Mouse (Mus musculus): ENCODE measurements around the gene Vps54. TPM values are rescaled to one million over a fixed set of nuclear protein-coding genes. Genes with fewer than 3 reads are reported as not detected.

Vps54 gene
- polyA plus RNA-seq, 1 experiment from 2014 or later: 33.2 TPM

GRCm38 (mm10) chr11:21307078-21307668 lies 68.1 kb downstream of the Vps54 start:
- in situ Hi-C loops (cut with MboI; ENCODE audit: low pct_unique_long_range_greater_than_20kb): no loop called here
- POLR2A ChIA-PET: no interaction called here
- DNase-seq (ENCODE audit: low read depth, low spot score): no peak
- ATAC-seq: no peak
- H3K27me3 ChIP-seq: no peaks in the 10 kb centered on the region
- TF ChIP-seq CTCF (IDR thresholded peaks at IDR 0.05): no peak
- CTCF ChIA-PET: interaction anchor here (0.7 to 3.0 kb wide), 6 partner anchors 8 to 20 kb away, joined by 3 to 14 read pairs (median 5); no protein-coding TSS in a partner anchor

GRCm38 (mm10) chr11:21308119-21308518 lies 69.0 kb downstream of the Vps54 start:
- H3K27me3 ChIP-seq: no peaks in the 10 kb centered on the region
- ATAC-seq (no peak), DNase-seq (ENCODE audit: low read depth, low spot score) (no peak)
- in situ Hi-C loops (cut with MboI; ENCODE audit: low pct_unique_long_range_greater_than_20kb): no loop called here
- ChIA-PET CTCF (interaction anchor here (0.7 to 1.7 kb wide), 9 partner anchors 10 to 23 kb away, joined by 3 to 7 read pairs (median 5); no protein-coding TSS in a partner anchor), POLR2A (interaction anchor here (0.7 kb wide), 1 partner anchor 391 kb away, joined by 3 read pairs; no protein-coding TSS in a partner anchor)
- TF ChIP-seq CTCF (IDR thresholded peaks at IDR 0.05): peak; percentile 70

GRCm38 (mm10) chr11:21309516-21309915 lies 70.4 kb downstream of the Vps54 start:
- ATAC-seq (no peak), DNase-seq (ENCODE audit: low read depth, low spot score) (no peak)
- no peaks in the 10 kb centered on the region for H3K27me3 ChIP-seq
- in situ Hi-C loops (cut with MboI; ENCODE audit: low pct_unique_long_range_greater_than_20kb): no loop called here
- ChIA-PET CTCF (interaction anchor here (1.4 to 1.7 kb wide), 2 partner anchors 9 to 17 kb away, joined by 3 to 6 read pairs; no protein-coding TSS in a partner anchor), POLR2A (interaction anchor here (0.9 kb wide), 1 partner anchor 11 kb away, joined by 3 read pairs; no protein-coding TSS in a partner anchor)
- TF ChIP-seq CTCF (IDR thresholded peaks at IDR 0.05): no peak

- CTCF ChIA-PET: interaction anchor here (1.0 to 2.6 kb wide), 4 partner anchors 8 to 13 kb away, joined by 5 to 14 read pairs (median 6); no protein-coding TSS in a partner anchor
- in situ Hi-C loops (cut with MboI; ENCODE audit: low pct_unique_long_range_greater_than_20kb): no loop called here
- POLR2A ChIA-PET: no interaction called here
- DNase-seq (ENCODE audit: low read depth, low spot score) (no peak), ATAC-seq (no peak)
- no peak for TF ChIP-seq CTCF (IDR thresholded peaks at IDR 0.05)
- no peaks in the 10 kb centered on the region for H3K27me3 ChIP-seq
Measured at GRCm38 (mm10) chr11:21313922-21314657, 75.0 kb downstream of the Vps54 start.

- in situ Hi-C loops (cut with MboI; ENCODE audit: low pct_unique_long_range_greater_than_20kb): no loop called here
- no peak for ATAC-seq
- ChIA-PET CTCF (interaction anchor here (1.1 kb wide), 1 partner anchor 10 kb away, joined by 3 read pairs; no protein-coding TSS in a partner anchor), POLR2A (interaction anchor here (1.6 kb wide), 1 partner anchor 26 kb away, joined by 3 read pairs; no protein-coding TSS in a partner anchor)
- no peak for DNase-seq (ENCODE audit: low read depth, low spot score)
- no peak for TF ChIP-seq CTCF (IDR thresholded peaks at IDR 0.05)
- no peaks in the 10 kb centered on the region for H3K27me3 ChIP-seq
Measured at GRCm38 (mm10) chr11:21321577-21321976, 82.5 kb downstream of the Vps54 start.

- H3K27me3 ChIP-seq: no peaks in the 10 kb centered on the region
- CTCF ChIA-PET: interaction anchor here (0.7 kb wide), 1 partner anchor 35 kb away, joined by 3 read pairs; no protein-coding TSS in a partner anchor
- ATAC-seq (no peak), DNase-seq (ENCODE audit: low read depth, low spot score) (no peak)
- TF ChIP-seq CTCF (IDR thresholded peaks at IDR 0.05): no peak
- POLR2A ChIA-PET: no interaction called here
- in situ Hi-C loops (cut with MboI; ENCODE audit: low pct_unique_long_range_greater_than_20kb): no loop called here
Measured at GRCm38 (mm10) chr11:21322349-21322748, 83.3 kb downstream of the Vps54 start.

GRCm38 (mm10) chr11:21325781-21326180 lies 86.7 kb downstream of the Vps54 start:
- DNase-seq (ENCODE audit: low read depth, low spot score) (no peak), ATAC-seq (no peak)
- POLR2A ChIA-PET: no interaction called here

GRCm38 (mm10) chr11:21326770-21327169 lies 87.7 kb downstream of the Vps54 start:
- POLR2A ChIA-PET: interaction anchor here (0.6 kb wide), 2 partner anchors 336 to 1339 kb away, joined by 3 read pairs; no protein-coding TSS in a partner anchor
- CTCF ChIA-PET: interaction anchor here (1.0 to 2.0 kb wide), 13 partner anchors 8 to 108 kb away, joined by 3 to 8 read pairs (median 3); no protein-coding TSS in a partner anchor

More at GRCm38 (mm10) chr11:21325781-21326180, 86.7 kb downstream of the Vps54 start:
- CTCF ChIA-PET: interaction anchor here (0.6 to 2.5 kb wide), 12 partner anchors 9 to 1668 kb away, joined by 3 to 8 read pairs (median 3); no protein-coding TSS in a partner anchor
- no peaks in the 10 kb centered on the region for H3K27me3 ChIP-seq
- in situ Hi-C loops (cut with MboI; ENCODE audit: low pct_unique_long_range_greater_than_20kb): no loop called here
- no peak for TF ChIP-seq CTCF (IDR thresholded peaks at IDR 0.05)

GRCm38 (mm10) chr11:21327486-21327885 lies 88.4 kb downstream of the Vps54 start:
- ChIA-PET POLR2A (no interaction called here), CTCF (interaction anchor here (1.0 to 2.0 kb wide), 7 partner anchors 8 to 107 kb away, joined by 3 to 8 read pairs (median 6); no protein-coding TSS in a partner anchor)
- no peak for TF ChIP-seq CTCF (IDR thresholded peaks at IDR 0.05)
- DNase-seq (ENCODE audit: low read depth, low spot score) (no peak), ATAC-seq (no peak)
- H3K27me3 ChIP-seq: no peaks in the 10 kb centered on the region
- in situ Hi-C loops (cut with MboI; ENCODE audit: low pct_unique_long_range_greater_than_20kb): no loop called here

More at GRCm38 (mm10) chr11:21326770-21327169, 87.7 kb downstream of the Vps54 start:
- no peak for ATAC-seq
- peak; percentile 50 for TF ChIP-seq CTCF (IDR thresholded peaks at IDR 0.05)
- DNase-seq (ENCODE audit: low read depth, low spot score): no peak
- no peaks in the 10 kb centered on the region for H3K27me3 ChIP-seq
- in situ Hi-C loops (cut with MboI; ENCODE audit: low pct_unique_long_range_greater_than_20kb): no loop called here

- CTCF ChIA-PET: interaction anchor here (1.7 kb wide), 1 partner anchor 21 kb away, joined by 7 read pairs; no protein-coding TSS in a partner anchor
- H3K27me3 ChIP-seq: no peaks in the 10 kb centered on the region
- in situ Hi-C loops (cut with MboI; ENCODE audit: low pct_unique_long_range_greater_than_20kb): no loop called here
- no peak for TF ChIP-seq CTCF (IDR thresholded peaks at IDR 0.05)
- no peak for ATAC-seq
- POLR2A ChIA-PET: no interaction called here
- no peak for DNase-seq (ENCODE audit: low read depth, low spot score)
Measured at GRCm38 (mm10) chr11:21328141-21328540, 89.1 kb downstream of the Vps54 start.

Data from Patski (cell line).